Mouse (Mus musculus) WW6 (cell line): ENCODE data around the gene Baiap2.

Source experiments
- DNase-seq: peaks from one replicate; pipeline ENCODE4 v3.0.0-alpha.2; 2013; ENCODE audit warnings: low read depth, low spot score

Baiap2 gene

DNA sequence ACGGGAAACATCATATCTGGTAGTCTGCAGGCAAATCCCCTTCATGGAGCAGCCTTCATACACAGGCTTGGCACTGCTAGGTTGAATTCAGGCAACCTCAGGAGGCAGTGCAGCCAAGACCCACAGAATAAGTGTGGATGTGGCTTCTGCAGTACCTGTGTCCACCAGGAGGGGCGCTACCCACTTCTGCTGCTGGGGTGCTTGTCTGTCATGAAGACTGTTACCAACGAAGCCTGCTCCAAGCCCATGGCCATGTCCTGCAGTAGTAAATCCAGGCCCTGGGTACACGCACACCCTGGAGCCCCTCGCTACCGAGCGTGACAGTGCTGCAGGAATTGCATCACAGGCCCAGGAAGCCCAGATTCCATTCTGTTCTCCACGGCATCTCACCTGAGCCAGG lies 22.7 kb upstream of the Baiap2 start:
- DNase-seq: no peak

DNA sequence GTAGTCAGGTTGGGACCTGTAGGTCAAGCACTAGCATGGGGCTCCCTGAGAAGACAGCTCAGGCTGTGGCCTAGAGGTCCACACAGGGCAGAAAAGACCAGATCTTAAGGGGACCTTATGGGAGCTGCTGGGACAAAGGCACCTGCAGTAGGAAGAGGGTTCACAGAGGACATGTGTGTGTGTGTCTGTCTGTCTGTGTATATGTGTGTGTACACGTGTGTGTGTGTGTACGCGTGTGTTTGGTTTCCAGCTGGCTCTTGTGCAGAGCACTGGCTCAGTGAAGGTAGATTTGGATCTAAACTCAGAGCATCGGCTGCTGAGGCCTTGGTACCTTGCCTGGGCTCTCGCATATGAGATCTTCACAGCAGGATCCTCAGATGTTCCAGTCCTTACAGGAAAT lies 21.9 kb upstream of the Baiap2 start:
- DNase-seq: no peak

- DNase-seq: no peak
These were observed 17.4 kb upstream of the Baiap2 start for GRCm38 (mm10) chr11:119925176-119925575.

- DNase-seq: no peak
These were observed 15.8 kb upstream of the Baiap2 start for GRCm38 (mm10) chr11:119926762-119927161.

DNA sequence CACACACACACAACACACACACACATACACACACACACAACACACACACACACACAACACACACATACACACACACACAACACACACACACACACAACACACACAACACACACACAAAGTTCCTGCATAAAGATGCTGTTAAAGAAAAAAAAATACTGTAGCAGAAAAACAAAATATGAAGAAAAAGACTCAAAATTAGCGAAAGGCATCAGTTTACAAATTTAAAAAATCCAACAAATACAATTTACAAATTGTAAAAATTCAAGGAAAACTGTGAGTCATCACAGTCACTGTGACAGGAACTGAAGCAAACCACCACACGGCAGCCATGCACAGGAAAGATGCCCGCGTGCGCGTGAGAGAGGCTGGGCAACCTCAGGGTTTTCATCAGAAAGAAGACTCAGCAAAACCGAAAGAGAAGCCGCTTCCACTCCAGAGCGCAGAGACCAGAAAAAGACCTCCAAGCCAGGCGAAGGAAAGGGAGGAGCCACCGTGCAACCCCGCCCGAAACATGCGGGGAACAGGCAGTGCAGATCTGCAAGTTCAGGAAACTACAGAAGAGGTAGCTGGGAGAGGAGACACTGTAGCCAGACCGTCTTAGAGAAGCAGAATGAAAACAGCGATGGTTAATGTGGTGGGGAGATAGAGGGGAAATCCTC lies 14.4 kb upstream of the Baiap2 start:
- no peak for DNase-seq

GRCm38 (mm10) chr11:119929603-119930265 lies 12.8 kb upstream of the Baiap2 start:
- no peak for DNase-seq

- DNase-seq: no peak
These were observed 10.8 kb upstream of the Baiap2 start for GRCm38 (mm10) chr11:119931809-119932208.

GRCm38 (mm10) chr11:119933142-119933541 lies 9.4 kb upstream of the Baiap2 start:
- DNase-seq: no peak

DNA sequence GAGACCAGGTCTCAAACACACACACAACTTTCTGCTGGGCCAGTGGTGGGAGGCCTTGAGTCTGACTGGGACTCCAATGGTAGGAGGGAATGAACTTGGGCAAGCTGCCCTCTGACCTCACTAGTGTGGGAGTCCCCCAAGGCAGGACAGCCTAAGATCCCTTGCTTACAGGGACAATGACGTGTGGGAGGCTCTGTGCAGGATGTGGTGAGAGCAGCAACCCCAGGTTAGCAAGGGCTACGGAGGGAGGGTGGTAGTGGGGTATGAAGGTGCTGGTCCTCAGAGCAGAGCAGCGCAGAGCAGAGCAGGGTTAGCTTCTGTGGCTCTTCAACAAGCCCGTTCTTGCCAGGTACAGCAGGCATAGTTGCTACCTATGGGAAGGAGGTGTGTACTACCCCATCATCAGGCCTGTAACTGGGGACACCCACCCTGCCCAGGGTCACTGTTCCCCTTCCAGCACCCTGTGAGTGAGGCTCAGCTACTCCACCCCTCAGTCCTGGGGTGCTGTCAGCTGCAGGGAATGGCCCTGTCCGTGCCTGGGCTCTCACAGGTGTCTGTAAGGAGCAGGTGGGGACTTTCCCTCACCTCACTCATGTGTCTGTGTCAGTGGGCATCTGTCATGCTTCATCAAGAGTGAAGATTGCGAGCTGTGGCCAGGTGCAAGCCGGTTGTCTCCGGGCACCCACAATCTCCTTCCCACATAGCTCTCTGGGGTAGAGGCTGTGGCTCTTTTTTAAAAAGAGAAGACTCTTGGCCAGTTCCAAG lies 8.6 kb upstream of the Baiap2 start:
- no peak for DNase-seq

- DNase-seq: no peak
These were observed 7.8 kb upstream of the Baiap2 start for GRCm38 (mm10) chr11:119934773-119935172.

DNA sequence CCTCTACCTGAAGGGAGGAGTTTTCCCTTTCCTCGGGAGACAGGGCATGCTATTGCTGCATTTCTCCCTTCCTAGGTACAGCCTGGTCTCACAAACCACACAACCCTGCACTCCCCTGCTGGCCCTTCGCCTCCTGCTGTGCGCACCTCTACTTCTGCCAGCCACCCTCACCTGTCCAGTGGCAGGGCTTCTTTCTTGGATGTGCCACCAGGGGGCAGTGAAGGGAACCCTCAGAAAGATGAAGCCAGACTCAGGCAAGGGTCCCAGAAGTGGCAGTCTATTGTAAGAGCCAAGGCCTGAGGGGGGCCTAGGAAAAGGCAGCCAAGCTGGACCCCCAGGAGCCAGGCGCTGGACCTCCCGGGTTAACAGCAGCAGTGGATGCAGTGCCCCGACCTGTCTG lies 7.1 kb upstream of the Baiap2 start:
- DNase-seq: no peak

DNA sequence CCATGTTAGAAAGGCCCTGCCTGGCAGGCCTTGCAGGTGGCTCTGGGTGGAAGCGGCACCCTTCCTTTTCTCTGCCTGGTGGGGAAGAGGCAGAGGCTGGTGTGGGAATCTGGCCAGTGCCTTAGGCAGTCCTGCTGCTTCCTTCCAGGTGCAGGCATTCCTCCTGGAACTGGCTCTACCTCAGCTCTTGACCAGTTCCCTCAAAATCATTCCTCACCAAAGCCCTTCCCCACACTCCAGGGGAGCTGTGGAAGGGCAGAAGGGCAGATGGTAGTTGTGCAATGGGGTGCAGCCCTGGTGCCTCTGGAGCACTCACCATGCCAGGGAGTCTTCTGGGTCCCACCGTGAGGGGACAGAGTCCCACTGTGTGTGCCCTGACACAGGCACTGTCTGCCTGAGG lies 6.1 kb upstream of the Baiap2 start:
- no peak for DNase-seq

GRCm38 (mm10) chr11:119937216-119937615 lies 5.3 kb upstream of the Baiap2 start:
- DNase-seq: no peak

DNA sequence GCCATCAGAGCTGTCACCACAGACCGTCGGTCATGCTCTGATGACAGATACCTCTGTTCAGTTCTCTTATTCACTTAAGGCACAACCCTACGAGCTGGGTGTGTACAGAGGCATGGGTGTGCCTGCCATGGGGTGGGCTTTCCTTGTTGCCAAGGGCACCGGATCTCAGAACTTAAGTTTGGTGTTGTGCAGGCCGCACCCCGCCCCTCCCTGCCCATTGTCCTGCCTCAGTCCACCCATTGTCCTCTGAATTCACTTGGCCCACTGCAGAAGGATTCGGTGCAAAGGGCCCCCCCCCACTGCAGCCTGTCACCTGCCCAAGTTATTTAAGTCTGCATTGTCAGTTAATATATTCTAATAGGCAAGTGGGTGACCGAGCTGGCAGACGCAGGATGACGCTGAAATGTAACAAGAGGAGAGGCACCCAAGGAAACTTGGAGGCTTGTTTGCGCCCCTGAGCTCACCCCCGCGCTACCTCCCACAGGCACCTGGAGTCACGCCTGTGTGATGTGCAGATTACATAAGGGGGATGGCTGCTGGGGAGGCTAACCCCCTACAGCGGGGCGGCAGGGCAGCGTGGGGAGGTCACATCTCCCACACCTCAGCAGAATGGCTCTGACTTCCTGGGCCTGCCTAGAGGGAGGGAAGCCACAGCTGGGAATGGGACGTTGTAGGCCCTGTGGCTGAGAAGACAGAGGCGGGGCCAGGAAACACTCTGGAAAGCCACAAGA lies 4.6 kb upstream of the Baiap2 start:
- no peak for DNase-seq

GRCm38 (mm10) chr11:119939073-119939710 lies 3.4 kb upstream of the Baiap2 start:
- no peak for DNase-seq

GRCm38 (mm10) chr11:119939711-119940106 lies 2.9 kb upstream of the Baiap2 start:
- no peak for DNase-seq

- no peak for DNase-seq
These were observed 2.4 kb upstream of the Baiap2 start for GRCm38 (mm10) chr11:119940142-119940541.

- DNase-seq: no peak
These were observed 769 bp upstream of the Baiap2 start for GRCm38 (mm10) chr11:119941794-119942193.

- peak; percentile 80 for DNase-seq
These were observed 299 bp upstream of the Baiap2 start for GRCm38 (mm10) chr11:119942201-119942726.

- no peak for DNase-seq
These were observed 945 bp downstream of the Baiap2 start for GRCm38 (mm10) chr11:119943428-119943988.

DNA sequence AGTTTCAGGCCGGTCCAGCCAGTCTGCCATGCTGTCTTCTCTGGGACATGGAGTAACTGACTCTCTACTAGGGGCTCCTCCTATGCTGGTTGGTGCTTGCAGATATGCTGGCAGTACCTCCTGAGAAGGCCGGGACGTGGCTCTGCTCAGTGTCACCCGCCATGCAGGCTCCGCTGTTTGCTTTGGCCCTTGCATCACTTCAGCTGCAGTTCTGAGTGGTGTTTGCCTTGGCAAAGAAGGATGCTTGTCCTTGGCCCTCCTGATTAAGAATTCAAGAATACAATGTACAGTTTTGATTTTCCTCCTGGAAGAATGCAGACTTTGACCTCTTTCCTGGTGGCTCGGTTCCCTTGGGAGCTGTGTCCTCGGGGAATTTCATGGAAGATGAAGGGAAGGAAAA lies 2.8 kb downstream of the Baiap2 start:
- no peak for DNase-seq
